Mouse (Mus musculus) skeletal muscle tissue, adult 2 months (tissue): ENCODE data around the gene Uqcr10.
A peak's percentile ranks its signal among the peaks of the same experiment; 100 is the strongest.
"Not testable (repeated sequence)": the region's sequence is repeated elsewhere in the genome, so short reads cannot be mapped to it uniquely, and the experiment has no call there.

ENCODE experiments used
- DNase-seq: peaks from one replicate; pipeline ENCODE4 v3.0.0-alpha.2; 2012; ENCODE audit warnings: low read depth, low spot score

The Uqcr10 gene

DNA sequence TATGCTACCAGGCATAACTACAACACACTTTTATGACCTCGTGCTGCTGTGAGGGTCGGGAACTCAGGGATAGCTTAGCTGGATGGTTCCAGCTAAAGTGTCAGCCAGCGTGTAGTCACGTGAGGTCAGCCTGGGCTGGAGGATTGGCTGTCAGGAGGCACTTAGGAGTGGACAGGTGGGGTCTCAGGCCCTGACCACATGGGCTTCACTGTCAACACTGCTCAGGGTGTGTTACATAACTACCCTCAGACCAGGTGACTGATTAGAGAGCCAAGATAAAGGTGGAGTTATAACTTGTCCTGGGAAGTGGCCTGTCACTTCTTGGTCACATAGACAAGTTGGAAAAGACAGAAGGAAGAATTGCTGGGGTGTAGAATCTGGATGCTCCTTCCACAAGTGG lies 11.5 kb upstream of the Uqcr10 start:
- no peak for DNase-seq

DNA sequence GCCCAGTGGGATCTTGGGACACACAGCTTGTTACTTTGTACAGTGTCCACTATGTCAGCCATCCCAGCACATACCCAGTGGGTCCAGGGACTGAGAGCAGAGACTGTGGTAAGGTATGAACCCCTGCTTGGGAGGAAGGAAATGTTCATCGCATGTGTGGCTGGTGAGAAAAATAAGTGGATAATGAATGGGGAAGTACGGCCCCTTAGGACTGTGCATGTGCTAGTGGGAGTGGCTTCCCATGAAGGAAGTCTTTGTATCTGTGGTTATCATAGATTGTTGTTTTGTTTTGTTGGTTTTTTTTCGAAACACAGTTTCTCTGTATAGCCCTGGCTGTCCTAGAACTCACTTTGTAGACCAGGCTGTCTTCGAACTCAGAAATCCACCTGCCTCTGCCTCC lies 10.6 kb upstream of the Uqcr10 start:
- no peak for DNase-seq

DNA sequence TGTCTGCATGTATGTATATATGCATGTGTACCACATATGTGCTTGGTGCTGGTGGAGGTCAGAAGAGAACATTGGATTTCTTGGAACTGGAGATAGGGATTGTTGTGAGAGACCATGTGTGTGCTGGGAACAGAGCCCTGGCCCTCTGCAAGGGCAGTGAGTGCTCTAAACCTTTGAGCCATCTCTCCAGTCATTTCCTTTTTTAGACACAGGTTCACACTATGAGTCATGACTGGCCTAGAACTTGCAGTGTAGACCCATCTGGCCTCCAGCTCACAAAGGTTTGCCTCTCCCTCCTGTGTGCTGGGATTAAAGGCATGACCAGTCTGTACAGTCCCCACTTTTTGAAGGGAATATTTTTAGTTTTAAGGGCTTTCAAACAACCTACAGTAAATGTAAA lies 8.7 kb upstream of the Uqcr10 start:
- no peak for DNase-seq

GRCm38 (mm10) chr11:4710188-4710587 lies 6.0 kb upstream of the Uqcr10 start:
- DNase-seq, result not testable (repeated sequence)

DNA sequence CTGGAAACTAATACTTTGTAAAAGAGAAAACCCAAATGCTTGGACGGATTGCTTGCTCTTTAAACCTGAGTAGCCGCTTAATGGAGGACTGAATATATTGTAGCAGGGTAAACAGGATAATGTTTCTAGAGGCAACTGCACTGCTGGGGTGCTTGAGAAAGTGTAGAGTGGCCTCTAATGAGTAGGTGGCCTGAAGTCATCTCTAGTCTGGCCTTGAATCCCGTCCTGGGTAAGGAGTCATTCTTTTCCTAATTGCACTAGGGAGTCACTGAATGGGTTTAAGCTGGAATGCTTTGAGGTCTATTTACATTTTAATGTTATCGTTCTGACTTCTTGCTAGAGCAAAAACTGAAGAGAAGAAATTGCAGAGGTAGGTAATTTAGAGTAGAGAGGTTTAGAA lies 1.0 kb upstream of the Uqcr10 start:
- no peak for DNase-seq

- peak; percentile 26 for DNase-seq
Observed at GRCm38 (mm10) chr11:4703688-4704071, 462 bp downstream of the Uqcr10 start.

DNA sequence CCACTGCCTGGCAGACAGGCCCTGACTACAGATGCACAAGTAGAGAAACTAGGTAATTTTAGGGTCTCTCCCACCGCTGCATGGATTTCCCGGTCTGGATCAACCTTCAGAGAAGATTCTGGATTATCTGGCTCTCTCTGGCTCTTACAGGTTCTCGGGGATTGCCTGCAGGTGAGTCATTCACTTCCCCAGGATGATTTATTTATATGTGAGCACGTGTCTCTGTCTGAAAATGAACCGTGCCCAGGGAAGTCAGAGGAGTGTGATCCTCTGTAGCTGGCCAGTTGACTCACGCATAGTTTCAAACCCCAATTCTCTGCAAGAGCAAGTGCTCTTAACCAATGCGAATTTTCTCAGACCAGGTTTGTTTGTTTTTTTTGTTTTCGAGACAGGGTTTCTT lies 3.4 kb downstream of the Uqcr10 start:
- no peak for DNase-seq

DNA sequence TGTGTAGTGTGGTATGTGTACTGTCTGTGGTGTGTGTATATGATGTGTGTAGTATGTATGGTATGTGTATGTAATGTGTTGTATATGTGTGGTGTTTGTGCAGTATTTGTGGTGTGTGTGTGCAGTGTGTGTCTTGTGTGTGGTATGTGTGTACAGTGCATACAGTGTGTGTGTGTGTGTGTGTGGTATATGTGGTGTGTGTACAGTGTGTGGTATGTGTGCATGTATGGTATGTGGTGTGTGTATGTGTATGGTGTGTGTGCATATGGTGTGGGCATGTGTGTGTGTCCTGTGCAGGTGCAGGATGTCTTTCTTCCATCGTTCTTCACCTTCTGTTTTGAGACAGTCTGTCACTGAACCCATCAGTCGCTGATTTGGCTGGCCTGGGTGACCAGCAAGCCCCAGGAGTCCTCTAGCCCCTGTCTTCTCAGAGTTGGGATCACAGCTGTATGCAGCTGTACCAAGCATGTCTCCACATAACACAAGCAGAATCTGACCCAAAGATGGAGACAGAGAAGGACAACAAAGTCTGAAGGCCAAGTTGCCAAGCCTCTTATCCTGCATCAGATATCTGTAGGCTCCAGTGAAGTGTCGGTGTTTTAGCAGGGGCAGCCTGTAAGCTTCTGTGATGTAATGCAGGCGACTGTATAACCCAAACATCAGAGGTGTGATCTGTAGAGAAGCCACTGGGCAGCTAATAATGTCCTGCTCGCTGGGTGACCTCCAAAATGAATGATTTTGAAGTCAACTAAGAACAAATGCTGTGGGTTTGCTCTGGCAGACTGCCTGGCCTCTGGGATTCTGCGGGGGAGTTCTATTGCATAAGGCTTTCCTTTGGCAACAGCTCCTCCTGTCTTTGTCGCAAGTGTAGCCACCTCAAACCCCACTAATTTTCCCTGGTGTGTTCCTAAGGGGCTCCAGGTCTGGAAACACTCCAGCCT lies 6.8 kb downstream of the Uqcr10 start:
- peak; percentile 19 for DNase-seq

GRCm38 (mm10) chr11:4692162-4692561 lies 12.0 kb downstream of the Uqcr10 start:
- DNase-seq, result no peak

DNA sequence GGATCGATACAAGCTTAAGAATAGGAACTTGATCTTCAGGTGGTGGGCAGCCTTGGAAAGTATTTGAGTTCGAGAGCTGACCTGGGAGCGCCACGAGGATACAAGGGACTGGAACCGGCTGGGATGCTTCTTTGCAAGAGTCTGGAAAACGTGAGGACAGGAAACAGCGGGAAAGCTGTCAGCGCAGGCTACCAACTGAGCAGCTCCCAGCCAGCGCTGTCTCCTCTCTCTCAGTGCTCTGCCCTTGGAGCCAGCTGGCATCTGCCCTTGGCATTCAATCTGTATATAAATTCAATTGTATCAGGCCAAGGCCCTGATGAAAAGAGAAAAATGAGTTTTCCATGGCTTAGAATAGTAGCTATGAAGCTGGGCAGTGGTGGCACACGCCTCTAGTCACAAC lies 12.9 kb downstream of the Uqcr10 start:
- DNase-seq, result no peak

GRCm38 (mm10) chr11:4690353-4690752 lies 13.8 kb downstream of the Uqcr10 start:
- DNase-seq, result no peak

- DNase-seq, result no peak
Observed at GRCm38 (mm10) chr11:4688632-4689380, 15.3 kb downstream of the Uqcr10 start.

DNA sequence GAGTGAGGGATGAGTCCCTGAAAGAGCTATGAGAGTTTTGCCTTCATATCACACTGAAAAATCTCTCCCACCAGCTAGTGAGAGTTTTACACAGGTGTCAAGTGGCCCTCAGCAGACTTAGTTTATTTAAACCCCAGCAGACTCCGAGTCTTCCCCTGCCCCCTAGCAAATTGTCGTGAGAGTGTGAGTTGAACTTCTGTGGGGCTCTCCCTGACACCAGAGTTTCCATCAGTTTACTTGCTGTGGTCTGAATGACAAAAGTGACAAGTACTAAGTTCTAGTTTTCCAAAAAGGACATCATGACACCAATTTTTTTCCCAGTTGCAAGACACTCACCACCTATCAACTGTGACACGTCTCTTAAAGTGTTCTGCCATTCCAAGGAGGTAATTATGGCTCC lies 16.3 kb downstream of the Uqcr10 start:
- DNase-seq, result no peak

GRCm38 (mm10) chr11:4687027-4687426 lies 17.1 kb downstream of the Uqcr10 start:
- no peak for DNase-seq

GRCm38 (mm10) chr11:4685510-4685909 lies 18.6 kb downstream of the Uqcr10 start:
- DNase-seq, result no peak

GRCm38 (mm10) chr11:4685071-4685470 lies 19.1 kb downstream of the Uqcr10 start:
- DNase-seq, result no peak

GRCm38 (mm10) chr11:4684186-4684585 lies 20.0 kb downstream of the Uqcr10 start:
- DNase-seq, result no peak

- no peak for DNase-seq
Observed at GRCm38 (mm10) chr11:4683516-4683915, 20.6 kb downstream of the Uqcr10 start.

- no peak for DNase-seq
Observed at GRCm38 (mm10) chr11:4680126-4680525, 24.0 kb downstream of the Uqcr10 start.

GRCm38 (mm10) chr11:4679441-4679832 lies 24.7 kb downstream of the Uqcr10 start:
- no peak for DNase-seq

- DNase-seq, result no peak
Observed at GRCm38 (mm10) chr11:4678700-4679440, 25.3 kb downstream of the Uqcr10 start.

DNA sequence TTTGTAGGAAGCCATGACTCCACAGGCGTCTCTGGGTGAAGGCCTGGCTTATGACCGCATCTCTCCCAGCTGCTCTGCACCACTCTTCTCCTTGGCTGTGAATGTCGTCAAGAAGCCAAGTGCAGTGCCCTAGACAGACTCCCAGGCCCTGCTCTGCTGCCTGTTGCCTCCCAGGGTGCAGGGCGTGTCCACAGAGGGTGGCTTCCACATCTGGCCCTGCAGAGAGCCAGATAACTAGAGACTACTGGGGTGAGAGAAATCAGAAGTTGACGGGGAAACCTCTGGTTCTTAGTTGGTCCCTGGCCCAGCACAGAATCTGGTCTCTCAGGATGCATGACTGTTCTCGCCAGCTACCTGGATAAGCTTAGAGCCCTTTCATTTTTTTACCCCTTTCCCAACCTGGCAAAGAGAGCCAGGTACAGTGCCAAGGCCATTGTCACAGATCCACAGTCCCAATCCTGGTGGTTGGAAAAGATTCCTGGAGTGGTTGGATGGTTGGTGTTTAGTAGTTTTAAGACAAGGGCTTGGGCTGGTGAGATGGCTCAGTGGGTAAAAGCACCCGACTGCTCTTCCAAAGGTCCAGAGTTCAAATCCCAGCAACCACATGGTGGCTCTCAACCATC lies 26.8 kb downstream of the Uqcr10 start:
- DNase-seq, result no peak
